Mouse (Mus musculus) erythroblast, embryonic 14.5 days (primary cell): ENCODE data around the gene Ifngr2. TPM values are rescaled to one million over a fixed set of nuclear protein-coding genes. Genes with fewer than 3 reads are reported as not detected.
"Not testable (repeated sequence)": the region's sequence is repeated elsewhere in the genome, so short reads cannot be mapped to it uniquely, and the experiment has no call there.

Experiments used
- H3K27me3 ChIP-seq: 2 replicates; pipeline ENCODE4 v1.6.1; 2012; ENCODE audit warnings: inconsistent platforms; ENCODE audit not compliant: control insufficient read depth
- H3K36me3 ChIP-seq: 2 replicates; pipeline ENCODE4 v1.6.1; 2012; ENCODE audit warnings: mild to moderate bottlenecking, inconsistent platforms; ENCODE audit not compliant: control insufficient read depth
- H3K4me1 ChIP-seq: 2 replicates; pipeline ENCODE4 v1.6.1; 2012; ENCODE audit warnings: inconsistent platforms; ENCODE audit not compliant: control insufficient read depth
- H3K4me3 ChIP-seq: replicated peaks from 2 replicates; pipeline ENCODE3; 2012; ENCODE audit warnings: moderate library complexity, mild to moderate bottlenecking, inconsistent platforms
- H3K9me3 ChIP-seq: 2 replicates; pipeline ENCODE4 v1.6.1; 2012; ENCODE audit warnings: low read length, inconsistent platforms, mixed read lengths; ENCODE audit not compliant: control insufficient read depth
- GATA1 ChIP-seq: IDR thresholded peaks from 2 replicates; pipeline ENCODE4 v1.6.1; 2012; ENCODE audit warnings: low read length, inconsistent platforms, mixed read lengths
- TAL1 ChIP-seq: IDR thresholded peaks from 3 replicates; pipeline ENCODE4 v1.6.1; 2012; ENCODE audit warnings: low read length, inconsistent platforms, mixed read lengths
- polyA plus RNA-seq: library from polyadenylated mRNA; stranded (reverse); fragments of >175 nt; gene quantifications from 2 replicates; pipeline ENCODE4 v1.2.3, GENCODE M21; 2012

Ifngr2 gene
- polyA plus RNA-seq, 1 experiment, result 0.28 TPM

- peaks cover 38% of the 10 kb centered on the region for H3K27me3 ChIP-seq
Measured at GRCm38 (mm10) chr16:91522479-91523309, 24.2 kb upstream of the Ifngr2 start.

GRCm38 (mm10) chr16:91524206-91524605 lies 22.7 kb upstream of the Ifngr2 start:
- H3K9me3 ChIP-seq, result peaks cover 6% of the 10 kb centered on the region
- no peak overlapping the region for H3K4me3 ChIP-seq
- peaks cover 38% of the 10 kb centered on the region for H3K27me3 ChIP-seq
- no peaks in the 10 kb centered on the region for H3K36me3 ChIP-seq
- H3K4me1 ChIP-seq, result peaks cover 31% of the 10 kb centered on the region
- no peak for TF ChIP-seq GATA1
- TF ChIP-seq TAL1, result no peak

More at GRCm38 (mm10) chr16:91522479-91523309, 24.2 kb upstream of the Ifngr2 start:
- Histone ChIP-seq H3K4me1 (peaks cover 27% of the 10 kb centered on the region), H3K36me3 (no peaks in the 10 kb centered on the region), H3K9me3 (peaks cover 6% of the 10 kb centered on the region), H3K4me3 (no peak overlapping the region)
- no peak for TF ChIP-seq TAL1

- H3K9me3 ChIP-seq, result peaks cover 6% of the 10 kb centered on the region
- TF ChIP-seq TAL1 (no peak), GATA1 (no peak)
- H3K27me3 ChIP-seq, result peaks cover 33% of the 10 kb centered on the region
- no peaks in the 10 kb centered on the region for H3K36me3 ChIP-seq
- no peak overlapping the region for H3K4me3 ChIP-seq
- H3K4me1 ChIP-seq, result peaks cover 31% of the 10 kb centered on the region
Measured at GRCm38 (mm10) chr16:91526274-91526673, 20.6 kb upstream of the Ifngr2 start.

- no peak for TF ChIP-seq TAL1
- TF ChIP-seq GATA1, result no peak
- H3K36me3 ChIP-seq, result no peaks in the 10 kb centered on the region
- peaks cover 26% of the 10 kb centered on the region for H3K27me3 ChIP-seq
- H3K4me1 ChIP-seq, result peaks cover 31% of the 10 kb centered on the region
- peaks cover 6% of the 10 kb centered on the region for H3K9me3 ChIP-seq
- H3K4me3 ChIP-seq, result no peak overlapping the region
Measured at GRCm38 (mm10) chr16:91527051-91527450, 19.8 kb upstream of the Ifngr2 start.

- Histone ChIP-seq H3K27me3 (peaks cover 24% of the 10 kb centered on the region), H3K36me3 (no peaks in the 10 kb centered on the region), H3K9me3 (peaks cover 6% of the 10 kb centered on the region), H3K4me1 (peaks cover 35% of the 10 kb centered on the region), H3K4me3 (no peak overlapping the region)
- TF ChIP-seq TAL1 (no peak), GATA1 (no peak)
Measured at GRCm38 (mm10) chr16:91527500-91527899, 19.4 kb upstream of the Ifngr2 start.

GRCm38 (mm10) chr16:91528578-91528977 lies 18.3 kb upstream of the Ifngr2 start:
- peaks cover 43% of the 10 kb centered on the region for H3K4me1 ChIP-seq
- no peak overlapping the region for H3K4me3 ChIP-seq
- H3K36me3 ChIP-seq, result no peaks in the 10 kb centered on the region
- peaks cover 6% of the 10 kb centered on the region for H3K9me3 ChIP-seq
- TF ChIP-seq GATA1 (no peak), TAL1 (no peak)
- H3K27me3 ChIP-seq, result peaks cover 24% of the 10 kb centered on the region

- not testable (repeated sequence) for H3K36me3 ChIP-seq, H3K4me3 ChIP-seq, H3K9me3 ChIP-seq
- Histone ChIP-seq H3K27me3 (peaks cover 24% of the 10 kb centered on the region), H3K4me1 (peaks cover 58% of the 10 kb centered on the region)
Measured at GRCm38 (mm10) chr16:91530830-91531229, 16.0 kb upstream of the Ifngr2 start.

- Histone ChIP-seq H3K9me3 (no peaks in the 10 kb centered on the region), H3K36me3 (no peaks in the 10 kb centered on the region), H3K4me1 (peaks cover 60% of the 10 kb centered on the region), H3K27me3 (peaks cover 24% of the 10 kb centered on the region), H3K4me3 (no peak overlapping the region)
- TF ChIP-seq GATA1 (no peak), TAL1 (no peak)
Measured at GRCm38 (mm10) chr16:91531856-91532255, 15.0 kb upstream of the Ifngr2 start.

GRCm38 (mm10) chr16:91532429-91532828 lies 14.4 kb upstream of the Ifngr2 start:
- no peaks in the 10 kb centered on the region for H3K9me3 ChIP-seq
- no peaks in the 10 kb centered on the region for H3K36me3 ChIP-seq
- H3K27me3 ChIP-seq, result peaks cover 24% of the 10 kb centered on the region
- H3K4me3 ChIP-seq, result no peak overlapping the region
- no peak for TF ChIP-seq GATA1
- no peak for TF ChIP-seq TAL1
- H3K4me1 ChIP-seq, result peaks cover 60% of the 10 kb centered on the region
